In the genomic region with DNA sequence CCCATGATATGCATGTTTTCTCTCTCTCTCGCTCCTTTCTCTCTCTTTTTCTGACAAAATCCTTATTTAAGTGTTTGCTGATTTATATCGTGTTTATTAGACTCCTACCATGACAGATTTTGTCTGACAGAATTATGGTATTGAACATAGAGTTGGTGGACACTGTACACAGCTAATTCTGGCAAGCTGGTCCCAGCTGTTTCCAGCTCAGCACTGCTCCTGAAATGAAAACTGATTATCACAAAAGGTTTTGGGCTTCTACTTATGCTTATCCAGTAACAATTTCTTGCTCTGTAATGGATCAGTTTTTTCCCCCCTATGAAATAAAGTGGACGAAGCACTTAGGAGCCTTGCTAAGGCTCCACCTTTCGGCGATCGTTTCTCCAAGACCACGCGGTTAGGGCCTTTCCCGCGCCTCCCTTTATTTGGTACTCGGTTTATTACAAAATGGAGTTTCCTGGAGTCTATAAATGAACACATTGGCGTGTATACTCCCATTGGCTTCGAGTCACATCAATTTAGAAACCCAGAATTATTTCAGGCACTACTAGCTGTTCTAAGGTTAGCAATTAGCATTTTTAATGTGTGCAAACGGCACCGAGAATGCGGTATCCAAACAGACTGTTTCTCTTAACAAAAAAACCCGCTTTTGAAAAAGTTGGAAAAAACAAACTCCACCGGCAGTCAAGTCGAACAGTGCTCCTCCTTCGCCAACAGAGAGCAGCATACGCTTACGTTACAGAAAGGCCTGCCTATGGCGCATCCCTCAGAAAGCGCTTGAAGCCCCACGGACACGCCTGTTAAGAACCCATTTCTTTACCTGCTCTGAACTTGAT, we compare ENCODE assay signal across 9 mouse cellular contexts.
DNase-seq lines count a peak whose midpoint lies in the region; ATAC-seq and TF ChIP-seq lines count a peak whose summit lies in the region.
"Had no signal": no experiment of that assay in that cellular context is flagged by ENCODE, and none has a peak within 500 bp of the region (broad histone marks: within the 10 kb centered on the region; RNA-seq: fewer than 3 reads in every experiment).

No protein-coding gene starts in this region.

- peak overlapping the region; percentile 65 for H3K27ac ChIP-seq in kidney, embryonic 15.5 days
- no peak overlapping the region for H3K27ac ChIP-seq in limb, embryonic 14.5 days (replicated peaks; ENCODE audit: low read depth, low read length)
- no peak overlapping the region for H3K27ac ChIP-seq in neural tube, embryonic 11.5 days (ENCODE audit: low read depth, low read length)
- H3K27ac ChIP-seq: liver, embryonic 15.5 days had no signal

- H3K4me2 ChIP-seq in kidney, embryonic 15.5 days: peak overlapping the region; percentile 44
- H3K4me2 ChIP-seq in limb, embryonic 14.5 days (replicated peaks; ENCODE audit: low read depth, low read length, severe bottlenecking): peak overlapping the region; percentile 48
- H3K4me2 ChIP-seq in neural tube, embryonic 11.5 days (ENCODE audit: low read depth): 0 out of 2 replicates have a peak overlapping the region, but pooled peaks have one; percentile 15
- H3K4me2 ChIP-seq: liver, embryonic 15.5 days had no signal

- H3K9me3 ChIP-seq in kidney, embryonic 15.5 days (replicated peaks): no peaks in the 10 kb centered on the region
- H3K9me3 ChIP-seq in limb, embryonic 14.5 days (ENCODE audit: control insufficient read depth, low read length): no peaks in the 10 kb centered on the region
- H3K9me3 ChIP-seq in neural tube, embryonic 11.5 days (ENCODE audit: control insufficient read depth, low read length): no peaks in the 10 kb centered on the region
- H3K9me3 ChIP-seq: liver, embryonic 15.5 days had no signal

- peak; percentile 5 to 6 for DNase-seq in cerebellum, adult 18-20 months
- no peak for DNase-seq in cerebellum, adult 9-11 months
- peak; percentile 74 for DNase-seq in brain, embryonic 18.5 days (ENCODE audit: low read depth, low spot score)
- DNase-seq in frontal cortex, postnatal 10 days (ENCODE audit: low spot score in 2 of 2): peak; percentile 17 to 43
- DNase-seq in limb, embryonic 14.5 days (ENCODE audit: low spot score): peak; percentile 81
- DNase-seq in neural tube, embryonic 11.5 days (ENCODE audit: low spot score): peak; percentile 71
- peak; percentile 6 for DNase-seq in testis, postnatal 14 days (ENCODE audit: low spot score)

- ATAC-seq in kidney, embryonic 15.5 days (replicated peaks; ENCODE audit: low FRiP score): peak; percentile 85
- ATAC-seq in limb, embryonic 14.5 days (ENCODE audit: low FRiP score, low read depth): peak; percentile 82; the same call in 1 of the 2 replicates
- ATAC-seq in neural tube, embryonic 11.5 days (ENCODE audit: insufficient read depth, low FRiP score, low TSS enrichment): peak; percentile 93

- H3K9ac ChIP-seq in kidney, embryonic 15.5 days: no peak overlapping the region
- 0 out of 2 replicates have a peak overlapping the region, but pooled peaks have one; percentile 14 for H3K9ac ChIP-seq in limb, embryonic 14.5 days (ENCODE audit: low read depth, low read length, severe bottlenecking)
- H3K9ac ChIP-seq in neural tube, embryonic 11.5 days (ENCODE audit: low read length): no peak overlapping the region
- H3K9ac ChIP-seq: liver, embryonic 15.5 days had no signal

- peak overlapping the region; percentile 21 for H3K4me3 ChIP-seq in kidney, embryonic 15.5 days (replicated peaks)
- H3K4me3 ChIP-seq in limb, embryonic 14.5 days (replicated peaks; ENCODE audit: low read length): peak overlapping the region; percentile 23
- no peak overlapping the region for H3K4me3 ChIP-seq in neural tube, embryonic 11.5 days (ENCODE audit: low read depth, low read length)
- H3K4me3 ChIP-seq: liver, embryonic 15.5 days had no signal

- 28% methylated on average over 26 of the region's 26 CpGs for WGBS in kidney, embryonic 15.5 days
- WGBS in limb, embryonic 14.5 days: 22% methylated on average over 26 of the region's 26 CpGs
- WGBS in neural tube, embryonic 11.5 days: 35% methylated on average over 26 of the region's 26 CpGs

- no peak for TF ChIP-seq POLR2A in limb, embryonic 14.5 days (IDR thresholded peaks at IDR 0.05; ENCODE audit: borderline replicate concordance, extremely low read depth, insufficient read depth, insufficient read length)

- no peaks in the 10 kb centered on the region for H3K4me1 ChIP-seq in kidney, embryonic 15.5 days
- H3K4me1 ChIP-seq in limb, embryonic 14.5 days (ENCODE audit: control insufficient read depth, insufficient read depth, low read length): no peaks in the 10 kb centered on the region
- H3K4me1 ChIP-seq in neural tube, embryonic 11.5 days (ENCODE audit: control insufficient read depth, insufficient read depth, low read length): no peaks in the 10 kb centered on the region
- H3K4me1 ChIP-seq: liver, embryonic 15.5 days had no signal

- H3K27me3 ChIP-seq in kidney, embryonic 15.5 days: no peaks in the 10 kb centered on the region
- H3K27me3 ChIP-seq in limb, embryonic 14.5 days (ENCODE audit: control insufficient read depth, insufficient read depth, low read length): no peaks in the 10 kb centered on the region
- H3K27me3 ChIP-seq in neural tube, embryonic 11.5 days (ENCODE audit: control insufficient read depth, insufficient read depth, low read length): no peaks in the 10 kb centered on the region
- H3K27me3 ChIP-seq: liver, embryonic 15.5 days had no signal

- no peaks in the 10 kb centered on the region for H3K36me3 ChIP-seq in kidney, embryonic 15.5 days
- no peaks in the 10 kb centered on the region for H3K36me3 ChIP-seq in limb, embryonic 14.5 days (ENCODE audit: control insufficient read depth, insufficient read depth, low read length)
- no peaks in the 10 kb centered on the region for H3K36me3 ChIP-seq in neural tube, embryonic 11.5 days (ENCODE audit: control insufficient read depth, insufficient read depth, low read length)
- H3K36me3 ChIP-seq: liver, embryonic 15.5 days had no signal
